Mouse (Mus musculus) limb, embryonic 15.5 days (tissue): ENCODE data around the gene Cdkn2aipnl. TPM values are rescaled to one million over a fixed set of nuclear protein-coding genes. Genes with fewer than 3 reads are reported as not detected.

Source experiments
- ATAC-seq: fragments of 200-750 bp; cut with Nextera tagmentation; 2 replicates; pipeline ENCODE4 v1.8.0; 2017; ENCODE audit warnings: low read depth, moderate TSS enrichment; ENCODE audit not compliant: insufficient number of reproducible peaks, low FRiP score, low TSS enrichment
- H3K27ac ChIP-seq: fragments of 300-500 bp; sonication (generic); 2 replicates; pipeline ENCODE4 v1.5.1; 2015; ENCODE audit warnings: moderate library complexity, mild to moderate bottlenecking, inconsistent platforms
- H3K27me3 ChIP-seq: fragments of 300-500 bp; sonication (generic); 2 replicates; pipeline ENCODE4 v1.6.1; 2015; ENCODE audit warnings: inconsistent platforms
- H3K36me3 ChIP-seq: fragments of 300-500 bp; sonication (generic); 2 replicates; pipeline ENCODE4 v1.6.1; 2015; ENCODE audit warnings: inconsistent platforms
- H3K4me1 ChIP-seq: fragments of 300-500 bp; sonication (generic); 2 replicates; pipeline ENCODE4 v1.6.1; 2015; ENCODE audit warnings: inconsistent platforms
- H3K4me2 ChIP-seq: fragments of 300-500 bp; sonication (generic); 2 replicates; pipeline ENCODE4 v1.6.1; 2015; ENCODE audit warnings: mild to moderate bottlenecking, inconsistent platforms
- H3K4me3 ChIP-seq: fragments of 300-500 bp; sonication (generic); 2 replicates; pipeline ENCODE4 v1.5.1; 2015; ENCODE audit warnings: mild to moderate bottlenecking, inconsistent platforms
- H3K9ac ChIP-seq: fragments of 300-500 bp; sonication (generic); 2 replicates; pipeline ENCODE4 v1.6.1; 2015; ENCODE audit warnings: inconsistent platforms
- H3K9me3 ChIP-seq: fragments of 300-500 bp; sonication (generic); 2 replicates; pipeline ENCODE4 v1.6.1; 2016; ENCODE audit warnings: inconsistent platforms
- WGBS: fragments of 180-500 bp; shearing (Covaris S2); methylation state at CpG from one replicate; pipeline ENCODE4 v1.1.7; 2015; 5-methylcytosine and 5-hydroxymethylcytosine counted together
- polyA plus RNA-seq: library from polyadenylated mRNA; unstranded; fragments of >200 nt; fragmentation: Nextera tagmentation; extraction: Ambion mirVana; gene quantifications from 2 replicates; pipeline ENCODE4 v1.2.1, GENCODE M21; 2015

Cdkn2aipnl gene
- 79.2 and 83.8 TPM in 2 replicates for polyA plus RNA-seq

GRCm38 (mm10) chr11:51967443-51968401 lies at the start of gene Cdkn2aipnl:
TSS of gene Cdkn2aipnl (plus strand) at chr11:51967661.
- Histone ChIP-seq H3K4me2 (peak within 1 kb of the TSS; percentile 80), H3K9me3 (no peaks in the 10 kb centered on the region), H3K27ac (peak within 1 kb of the TSS; percentile 67; the same call in 1 of the 2 replicates), H3K36me3 (peaks cover 30% of the 10 kb centered on the region), H3K9ac (peak within 1 kb of the TSS; percentile 75), H3K27me3 (no peaks in the 10 kb centered on the region), H3K4me3 (peak within 1 kb of the TSS; percentile 70), H3K4me1 (peaks cover 14% of the 10 kb centered on the region)
- 2% methylated on average over 63 of the region's 63 CpGs for WGBS
- ATAC-seq: peak; percentile 84

- no peak overlapping the region for H3K27ac ChIP-seq
- 71% methylated on average over 2 of the region's 2 CpGs for WGBS
- H3K4me1 ChIP-seq: peaks cover 17% of the 10 kb centered on the region
- ATAC-seq: no peak
- no peaks in the 10 kb centered on the region for H3K36me3 ChIP-seq
- H3K27me3 ChIP-seq: no peaks in the 10 kb centered on the region
- 0 out of 2 replicates have a peak, but pooled peaks cover under 1% of the 10 kb centered on the region for H3K9me3 ChIP-seq
- H3K4me3 ChIP-seq: no peak overlapping the region
- no peak overlapping the region for H3K4me2 ChIP-seq
- H3K9ac ChIP-seq: no peak overlapping the region
Observed at GRCm38 (mm10) chr11:51917951-51918350, 49.5 kb upstream of the Cdkn2aipnl start.

- Histone ChIP-seq H3K4me1 (peaks cover 17% of the 10 kb centered on the region), H3K27ac (no peak overlapping the region), H3K36me3 (no peaks in the 10 kb centered on the region), H3K4me3 (no peak overlapping the region), H3K9me3 (0 out of 2 replicates have a peak, but pooled peaks cover 6% of the 10 kb centered on the region), H3K4me2 (no peak overlapping the region), H3K9ac (no peak overlapping the region), H3K27me3 (no peaks in the 10 kb centered on the region)
- ATAC-seq: no peak
- 84% methylated on average over 2 of the region's 2 CpGs for WGBS
Observed at GRCm38 (mm10) chr11:51918576-51918975, 48.9 kb upstream of the Cdkn2aipnl start.

- no peak for ATAC-seq
- Histone ChIP-seq H3K27ac (no peak overlapping the region), H3K36me3 (no peaks in the 10 kb centered on the region), H3K4me3 (no peak overlapping the region), H3K27me3 (no peaks in the 10 kb centered on the region), H3K9ac (no peak overlapping the region), H3K9me3 (peaks cover 10% of the 10 kb centered on the region; the same call in 1 of the 2 replicates), H3K4me2 (no peak overlapping the region), H3K4me1 (peaks cover 5% of the 10 kb centered on the region)
- 75% methylated on average over 8 of the region's 8 CpGs for WGBS
Observed at GRCm38 (mm10) chr11:51921355-51922125, 45.9 kb upstream of the Cdkn2aipnl start.

GRCm38 (mm10) chr11:51922421-51922841 lies 45.0 kb upstream of the Cdkn2aipnl start:
- WGBS: 64% methylated on average over 3 of the region's 3 CpGs
- no peaks in the 10 kb centered on the region for H3K27me3 ChIP-seq
- H3K4me3 ChIP-seq: no peak overlapping the region
- no peak overlapping the region for H3K27ac ChIP-seq
- peaks cover 10% of the 10 kb centered on the region; the same call in 1 of the 2 replicates for H3K9me3 ChIP-seq
- H3K4me2 ChIP-seq: no peak overlapping the region
- no peak overlapping the region for H3K9ac ChIP-seq
- no peaks in the 10 kb centered on the region for H3K36me3 ChIP-seq
- no peak for ATAC-seq
- no peaks in the 10 kb centered on the region for H3K4me1 ChIP-seq

DNA sequence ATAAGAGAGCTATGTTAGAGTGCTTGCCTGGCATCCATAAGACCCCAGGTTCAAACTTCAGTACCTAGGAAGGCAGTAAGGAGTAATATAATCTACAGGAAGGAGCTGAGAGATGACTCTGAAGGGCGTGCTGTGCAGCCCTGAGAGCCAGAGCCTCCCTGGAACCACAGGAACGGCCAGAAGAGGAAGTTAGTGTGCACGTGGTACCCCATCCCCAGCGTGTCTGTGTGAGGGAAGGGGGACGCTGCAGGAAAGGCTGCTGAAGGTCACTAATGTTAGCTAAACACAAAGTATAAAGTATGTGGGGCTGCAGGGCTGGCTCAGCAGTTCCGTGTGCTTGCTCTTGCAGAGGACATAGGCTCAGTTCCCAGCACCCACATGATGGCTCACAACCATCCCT lies 41.9 kb upstream of the Cdkn2aipnl start:
- Histone ChIP-seq H3K9me3 (peaks cover 10% of the 10 kb centered on the region; the same call in 1 of the 2 replicates), H3K27ac (no peak overlapping the region), H3K4me2 (no peak overlapping the region), H3K36me3 (no peaks in the 10 kb centered on the region), H3K27me3 (no peaks in the 10 kb centered on the region), H3K9ac (no peak overlapping the region), H3K4me1 (no peaks in the 10 kb centered on the region), H3K4me3 (no peak overlapping the region)
- no peak for ATAC-seq
- WGBS: 70% methylated on average over 6 of the region's 6 CpGs

- WGBS: 88% methylated on average over 1 of the region's 1 CpGs
Observed at GRCm38 (mm10) chr11:51926385-51926784, 41.1 kb upstream of the Cdkn2aipnl start.

GRCm38 (mm10) chr11:51927106-51927505 lies 40.4 kb upstream of the Cdkn2aipnl start:
- peaks cover 10% of the 10 kb centered on the region; the same call in 1 of the 2 replicates for H3K9me3 ChIP-seq
- 76% methylated on average over 2 of the region's 2 CpGs for WGBS
- no peaks in the 10 kb centered on the region for H3K36me3 ChIP-seq
- H3K4me3 ChIP-seq: no peak overlapping the region
- no peaks in the 10 kb centered on the region for H3K4me1 ChIP-seq
- no peak overlapping the region for H3K4me2 ChIP-seq
- no peak for ATAC-seq
- H3K9ac ChIP-seq: no peak overlapping the region
- H3K27me3 ChIP-seq: no peaks in the 10 kb centered on the region
- no peak overlapping the region for H3K27ac ChIP-seq

More at GRCm38 (mm10) chr11:51926385-51926784, 41.1 kb upstream of the Cdkn2aipnl start:
- no peak overlapping the region for H3K4me3 ChIP-seq
- H3K27ac ChIP-seq: no peak overlapping the region
- H3K36me3 ChIP-seq: no peaks in the 10 kb centered on the region
- peaks cover 10% of the 10 kb centered on the region; the same call in 1 of the 2 replicates for H3K9me3 ChIP-seq
- no peak for ATAC-seq
- H3K27me3 ChIP-seq: no peaks in the 10 kb centered on the region
- H3K4me2 ChIP-seq: no peak overlapping the region
- H3K4me1 ChIP-seq: no peaks in the 10 kb centered on the region
- no peak overlapping the region for H3K9ac ChIP-seq

DNA sequence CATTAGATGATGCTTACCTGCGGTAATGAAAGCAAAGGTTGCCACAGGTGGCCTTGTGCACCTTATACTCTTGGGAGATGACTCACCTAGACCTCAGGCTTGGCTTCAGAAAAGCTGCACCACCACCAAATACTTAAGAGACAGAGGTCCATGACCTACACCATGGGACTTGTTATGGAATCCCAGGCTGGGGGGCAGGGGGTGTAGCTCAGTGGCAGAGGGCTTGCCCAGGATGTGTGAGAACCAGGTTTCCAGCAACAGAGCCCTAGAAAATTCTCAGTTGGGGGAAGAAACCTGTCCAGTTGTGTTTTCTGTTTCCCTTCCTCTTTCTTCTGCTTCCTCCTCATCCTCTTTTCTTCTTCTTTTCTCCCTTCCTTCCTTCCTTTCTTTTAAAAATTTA lies 36.3 kb upstream of the Cdkn2aipnl start:
- Histone ChIP-seq H3K27ac (no peak overlapping the region), H3K4me2 (no peak overlapping the region), H3K4me1 (no peaks in the 10 kb centered on the region), H3K9me3 (no peaks in the 10 kb centered on the region), H3K4me3 (no peak overlapping the region), H3K9ac (no peak overlapping the region), H3K27me3 (no peaks in the 10 kb centered on the region), H3K36me3 (no peaks in the 10 kb centered on the region)
- ATAC-seq: no peak
- WGBS: 81% methylated on average over 1 of the region's 1 CpGs

GRCm38 (mm10) chr11:51931790-51932189 lies 35.7 kb upstream of the Cdkn2aipnl start:
- Histone ChIP-seq H3K27me3 (no peaks in the 10 kb centered on the region), H3K9me3 (no peaks in the 10 kb centered on the region)
- WGBS: 83% methylated on average over 9 of the region's 9 CpGs

GRCm38 (mm10) chr11:51934230-51934629 lies 33.2 kb upstream of the Cdkn2aipnl start:
- ATAC-seq: no peak

More at GRCm38 (mm10) chr11:51931790-51932189, 35.7 kb upstream of the Cdkn2aipnl start:
- no peak for ATAC-seq
- H3K4me3 ChIP-seq: no peak overlapping the region
- H3K4me2 ChIP-seq: no peak overlapping the region
- H3K36me3 ChIP-seq: no peaks in the 10 kb centered on the region
- H3K27ac ChIP-seq: no peak overlapping the region
- H3K4me1 ChIP-seq: no peaks in the 10 kb centered on the region
- H3K9ac ChIP-seq: no peak overlapping the region

More at GRCm38 (mm10) chr11:51934230-51934629, 33.2 kb upstream of the Cdkn2aipnl start:
- no peaks in the 10 kb centered on the region for H3K4me1 ChIP-seq
- 63% methylated on average over 3 of the region's 3 CpGs for WGBS
- H3K9me3 ChIP-seq: no peaks in the 10 kb centered on the region
- no peaks in the 10 kb centered on the region for H3K36me3 ChIP-seq
- H3K27me3 ChIP-seq: no peaks in the 10 kb centered on the region
- H3K9ac ChIP-seq: no peak overlapping the region
- no peak overlapping the region for H3K4me2 ChIP-seq
- no peak overlapping the region for H3K4me3 ChIP-seq
- no peak overlapping the region for H3K27ac ChIP-seq
